Mouse (Mus musculus) gastrocnemius, postnatal 14 days (tissue): ENCODE results near the gene Ppp5c. TPM values are rescaled to one million over a fixed set of nuclear protein-coding genes. Genes with fewer than 3 reads are reported as not detected.

Experiments used
- total RNA-seq, 2 experiments: library from RNA; stranded (reverse); gene quantifications; 2 replicates each; pipeline ENCODE4 v1.2.3; 2021

The Ppp5c gene
- total RNA-seq, 2 experiments from 2014 or later = 56.3 to 67.8 TPM

Other genes starting within 250 kb of the Ppp5c start
- 10 to 100 TPM; 25.4 to 27.0 TPM for gene Slc1a5, start 246.6 kb downstream of the Ppp5c start, total RNA-seq
- 10 to 100 TPM; 22.6 to 29.3 TPM for gene Strn4, start 212.0 kb downstream of the Ppp5c start, total RNA-seq
- gene Fkrp, start 211.2 kb downstream of the Ppp5c start, total RNA-seq = 10 to 100 TPM; 24.2 to 25.8 TPM
- gene Prkd2, start 185.0 kb downstream of the Ppp5c start, total RNA-seq = 10 to 100 TPM in 1 of 2 experiments, 1 to 10 TPM in 1; 8.5 to 11.8 TPM
- gene Dact3, start 152.6 kb downstream of the Ppp5c start, total RNA-seq = 1 to 10 TPM; 3.9 to 7.1 TPM
- gene Gng8, start 136.1 kb downstream of the Ppp5c start, total RNA-seq = under 1 TPM; 0.47 to 0.66 TPM
- gene Ptgir, start 121.4 kb downstream of the Ppp5c start, total RNA-seq = 1 to 10 TPM; 1.6 to 2.6 TPM
- gene Calm3, start 103.8 kb downstream of the Ppp5c start, total RNA-seq = 100 to 1,000 TPM; 247 to 276 TPM
- gene Pnmal2, start 83.2 kb downstream of the Ppp5c start, total RNA-seq = 10 to 100 TPM in 1 of 2 experiments, 1 to 10 TPM in 1; 9.2 to 11.8 TPM
- not detected for gene Pnmal1, start 68.2 kb downstream of the Ppp5c start, total RNA-seq
- gene Gm42372, start 44.8 kb downstream of the Ppp5c start, total RNA-seq = under 1 TPM in 1 of 2 experiments, not detected in 1; 0.04 TPM
- 1 to 10 TPM; 5.8 to 6.5 TPM for gene Ccdc8, start 35.2 kb downstream of the Ppp5c start, total RNA-seq
- 1 to 10 TPM; 1.6 to 6.0 TPM for gene Hif3a, start 34.5 kb upstream of the Ppp5c start, total RNA-seq
- gene Psg16, start 46.1 kb upstream of the Ppp5c start, total RNA-seq = under 1 TPM; 0.04 to 0.09 TPM
- gene Ceacam3, start 122.4 kb upstream of the Ppp5c start, total RNA-seq = not detected
- gene Psg29, start 175.6 kb upstream of the Ppp5c start, total RNA-seq = not detected